Mouse (Mus musculus) ZHBTc4 (cell line): Measurements from ENCODE around the gene Gm49601.
A peak's percentile ranks its signal among the peaks of the same experiment; 100 is the strongest.

Source experiments
- DNase-seq: peaks from one replicate; pipeline ENCODE4 v3.0.0-alpha.2; 2011; ENCODE audit warnings: low read depth, low spot score

Gene Gm49601

GRCm38 (mm10) chr16:18626376-18626878 is at the start of gene Gm49601:
Gm49601 (minus strand) TSS chr16:18626427.
- DNase-seq = peak; percentile 95

GRCm38 (mm10) chr16:18673005-18673404 is 46.8 kb upstream of the Gm49601 start:
- DNase-seq = no peak

- no peak for DNase-seq
These were observed 45.8 kb upstream of the Gm49601 start for GRCm38 (mm10) chr16:18672027-18672426.

- no peak for DNase-seq
These were observed 43.7 kb upstream of the Gm49601 start for GRCm38 (mm10) chr16:18669914-18670313.

GRCm38 (mm10) chr16:18658597-18658996 is 32.4 kb upstream of the Gm49601 start:
- no peak for DNase-seq

- DNase-seq = no peak
These were observed 29.3 kb upstream of the Gm49601 start for GRCm38 (mm10) chr16:18655372-18656098.

GRCm38 (mm10) chr16:18653290-18654160 is 27.3 kb upstream of the Gm49601 start:
- peak; percentile 64 for DNase-seq

- no peak for DNase-seq
These were observed 22.9 kb upstream of the Gm49601 start for GRCm38 (mm10) chr16:18649126-18649525.

GRCm38 (mm10) chr16:18645329-18645728 is 19.1 kb upstream of the Gm49601 start:
- DNase-seq = no peak

- DNase-seq = no peak
These were observed 18.3 kb upstream of the Gm49601 start for GRCm38 (mm10) chr16:18644485-18644884.

GRCm38 (mm10) chr16:18643406-18643998 is 17.3 kb upstream of the Gm49601 start:
- no peak for DNase-seq

- DNase-seq = no peak
These were observed 16.7 kb upstream of the Gm49601 start for GRCm38 (mm10) chr16:18642897-18643296.

- DNase-seq = no peak
These were observed 16.1 kb upstream of the Gm49601 start for GRCm38 (mm10) chr16:18642291-18642690.

- no peak for DNase-seq
These were observed 13.2 kb upstream of the Gm49601 start for GRCm38 (mm10) chr16:18639382-18639929.

GRCm38 (mm10) chr16:18638396-18638795 is 12.2 kb upstream of the Gm49601 start:
- no peak for DNase-seq

GRCm38 (mm10) chr16:18636804-18637203 is 10.6 kb upstream of the Gm49601 start:
- DNase-seq = no peak

- DNase-seq = no peak
These were observed 10.2 kb upstream of the Gm49601 start for GRCm38 (mm10) chr16:18636401-18636800.

GRCm38 (mm10) chr16:18633333-18633732 is 7.1 kb upstream of the Gm49601 start:
- DNase-seq = no peak

GRCm38 (mm10) chr16:18632816-18633215 is 6.6 kb upstream of the Gm49601 start:
- DNase-seq = no peak

GRCm38 (mm10) chr16:18632059-18632458 is 5.8 kb upstream of the Gm49601 start:
- DNase-seq = no peak

GRCm38 (mm10) chr16:18631141-18631540 is 4.9 kb upstream of the Gm49601 start:
- no peak for DNase-seq

- DNase-seq = no peak
These were observed 4.1 kb upstream of the Gm49601 start for GRCm38 (mm10) chr16:18630291-18630690.
